Mouse (Mus musculus) common myeloid progenitor, adult 5-6 weeks (primary cell): ENCODE results near the gene Neu1. TPM values are rescaled to one million over a fixed set of nuclear protein-coding genes. Genes with fewer than 3 reads are reported as not detected.
"Not testable (repeated sequence)": the region's sequence is repeated elsewhere in the genome, so short reads cannot be mapped to it uniquely, and the experiment has no call there.

ENCODE experiments used
- ATAC-seq: replicated peaks from 2 replicates; pipeline ENCODE4 v1.8.0; 2016; ENCODE audit warnings: low read depth, mild to moderate bottlenecking, moderate TSS enrichment, inconsistent platforms; ENCODE audit not compliant: poor library complexity, severe bottlenecking
- total RNA-seq: library from RNA; stranded (forward); fragments of 200-1000, 187-1606 nt; gene quantifications from 2 replicates; pipeline ENCODE4 v1.2.3, GENCODE M21; 2017

Gene Neu1
- total RNA-seq, 1 experiment from 2014 or later: 5.0 TPM

DNA sequence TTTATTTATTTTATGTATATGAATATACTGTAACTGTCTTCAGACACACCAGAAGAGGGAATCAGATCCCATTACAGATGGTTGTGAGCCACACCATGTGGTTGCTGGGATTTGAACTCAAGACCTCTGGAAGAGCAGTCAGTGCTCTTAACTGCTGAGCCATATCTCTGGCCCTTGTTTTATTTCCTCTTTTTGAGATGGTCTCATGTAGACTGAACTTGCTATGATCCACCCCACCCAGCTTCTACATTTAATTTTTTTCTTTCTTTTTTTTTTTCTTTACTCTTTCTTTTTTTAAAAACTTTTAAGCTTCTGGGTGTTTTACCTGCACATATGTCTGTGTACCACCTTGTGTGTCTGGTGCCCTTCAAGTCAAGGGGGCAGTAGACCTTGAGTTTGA, 30.2 kb upstream of the Neu1 start:
- ATAC-seq: not testable (repeated sequence)

DNA sequence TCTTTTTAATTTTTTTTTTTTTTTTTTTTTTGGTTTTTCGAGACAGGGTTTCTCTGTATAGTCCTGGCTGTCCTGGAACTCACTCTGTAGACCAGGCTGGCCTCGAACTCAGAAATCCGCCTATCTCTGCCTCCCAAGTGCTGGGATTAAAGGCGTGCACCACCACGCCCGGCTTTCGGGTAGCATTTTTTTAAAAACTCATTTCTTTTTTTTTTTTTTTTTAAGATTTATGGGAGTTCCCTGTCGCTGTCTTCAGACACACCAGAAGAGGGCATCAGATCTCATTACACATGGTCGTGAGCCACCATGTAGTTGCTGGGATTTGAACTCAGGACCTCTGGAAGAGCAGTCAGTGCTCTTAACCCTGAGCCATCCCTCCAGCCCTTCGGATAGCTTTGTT, 29.1 kb upstream of the Neu1 start:
- not testable (repeated sequence) for ATAC-seq

DNA sequence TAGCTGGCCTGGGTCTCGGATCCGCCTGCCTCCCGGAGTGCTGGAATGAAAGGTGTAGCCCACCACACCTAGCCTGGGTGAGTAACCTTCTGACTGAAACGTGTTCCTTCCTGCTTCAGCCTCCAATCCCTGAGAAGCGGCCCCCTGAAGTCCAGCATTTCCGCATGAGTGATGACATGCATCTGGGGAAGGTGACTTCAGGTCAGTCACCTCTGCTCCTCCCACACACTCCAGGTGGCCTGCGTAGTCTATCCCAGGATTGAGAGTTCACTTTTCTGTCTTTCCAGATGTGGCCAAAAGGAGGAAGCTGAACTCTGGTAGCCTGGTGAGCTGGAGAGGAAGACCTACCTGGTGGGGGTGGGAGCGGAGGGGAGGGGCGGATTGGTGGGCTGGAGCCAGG, 28.2 kb upstream of the Neu1 start:
- ATAC-seq: no peak

DNA sequence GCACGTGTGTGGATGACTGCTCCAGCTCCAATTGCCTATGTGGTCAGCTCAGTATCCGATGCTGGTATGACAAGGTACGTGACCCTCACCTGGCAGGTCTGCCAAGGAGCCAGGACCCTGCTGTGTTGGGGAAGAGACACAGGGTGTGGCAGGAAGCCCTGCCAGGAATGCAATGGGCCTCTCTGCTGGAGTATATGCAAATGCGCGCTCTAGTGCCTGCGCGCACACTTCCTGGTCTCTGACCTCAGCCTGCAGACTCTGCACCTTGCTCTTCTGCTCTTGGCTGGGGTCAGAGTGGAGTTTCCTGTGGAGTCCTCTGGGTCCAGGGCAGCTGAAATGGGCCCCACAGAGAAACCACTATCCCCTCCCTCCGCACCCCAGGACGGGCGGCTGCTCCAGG, 20.1 kb upstream of the Neu1 start:
- ATAC-seq: no peak

DNA sequence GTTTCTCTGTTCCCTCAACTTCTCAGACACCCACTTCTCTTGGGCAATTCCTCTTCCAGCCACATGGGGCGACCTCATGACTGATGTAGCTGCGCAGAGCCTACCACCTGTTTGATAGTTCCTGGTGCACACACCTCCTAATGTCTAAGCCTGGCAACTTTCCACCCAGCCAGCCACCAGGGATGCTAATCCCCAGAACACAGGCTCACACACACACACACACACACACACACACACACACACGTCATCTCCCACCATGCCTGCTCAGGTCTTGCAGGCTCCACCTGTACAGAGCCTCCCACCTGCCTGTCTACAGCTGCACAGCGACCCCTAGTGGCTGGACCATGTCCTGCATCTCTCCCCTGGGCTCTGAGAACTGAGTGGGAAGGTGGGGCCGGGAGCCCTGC, 19.1 kb upstream of the Neu1 start:
- peak; percentile 68 for ATAC-seq

DNA sequence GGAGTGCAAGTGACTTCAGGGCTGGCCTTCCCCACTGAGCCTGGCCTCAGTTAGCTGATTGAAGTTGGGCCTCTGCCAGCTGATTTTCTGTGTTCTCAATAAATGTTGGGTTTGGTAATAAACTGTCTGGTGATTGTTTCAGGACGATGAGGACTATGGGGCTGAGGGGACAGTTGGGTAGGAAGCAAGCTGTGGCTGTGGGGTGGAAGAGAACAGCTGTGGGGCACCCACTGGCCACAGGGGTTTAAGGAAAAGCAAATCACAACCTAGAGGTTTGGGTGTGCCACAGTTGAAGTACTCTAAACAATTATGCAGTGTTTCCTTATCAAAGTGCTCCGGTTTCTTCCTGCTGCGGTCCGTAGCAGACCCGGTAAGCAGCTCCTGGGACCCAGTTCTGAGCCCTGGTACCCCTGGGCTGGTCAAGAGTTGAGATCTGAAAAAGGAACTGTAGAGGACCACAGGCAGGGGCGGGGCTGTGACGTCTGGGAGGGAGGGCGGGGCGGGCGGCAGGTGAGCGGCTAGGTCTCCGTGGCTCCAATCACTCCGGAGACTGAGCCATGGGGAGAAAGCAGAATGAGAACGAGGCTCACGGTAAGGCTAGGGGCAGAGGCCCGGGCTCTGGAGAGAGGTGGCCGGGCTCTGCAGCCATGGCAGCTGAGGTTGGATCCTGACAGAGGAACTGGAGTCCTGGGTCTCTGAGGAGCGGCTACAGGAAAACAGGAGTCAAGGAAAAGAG, 17.0 kb upstream of the Neu1 start, which contains the start of gene Slc44a4:
Gene Slc44a4 (plus strand): TSS at position 537 of the 736 bp plus-strand sequence.
- ATAC-seq: no peak

DNA sequence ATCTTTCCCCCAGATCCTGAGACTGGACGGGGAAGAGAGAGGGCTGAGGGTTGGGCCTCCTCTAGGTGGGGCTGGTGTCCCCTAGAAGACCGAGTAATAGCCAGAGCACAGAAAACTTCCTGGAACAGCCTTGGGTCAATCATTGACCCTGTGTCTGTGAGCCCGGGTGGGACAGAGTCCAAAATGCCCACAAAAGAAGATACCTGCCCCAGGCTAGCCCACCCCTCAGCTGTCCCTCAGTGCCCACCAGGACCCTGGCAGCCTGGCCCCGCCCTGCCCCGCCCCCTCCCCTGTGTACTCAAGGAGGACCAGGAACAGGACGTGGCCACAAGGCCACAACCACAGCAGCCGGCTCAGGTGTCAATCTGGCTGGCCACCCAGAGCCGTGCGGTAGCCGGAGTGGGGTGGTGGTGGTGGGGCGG, 15.6 kb upstream of the Neu1 start:
- ATAC-seq: peak; percentile 45

DNA sequence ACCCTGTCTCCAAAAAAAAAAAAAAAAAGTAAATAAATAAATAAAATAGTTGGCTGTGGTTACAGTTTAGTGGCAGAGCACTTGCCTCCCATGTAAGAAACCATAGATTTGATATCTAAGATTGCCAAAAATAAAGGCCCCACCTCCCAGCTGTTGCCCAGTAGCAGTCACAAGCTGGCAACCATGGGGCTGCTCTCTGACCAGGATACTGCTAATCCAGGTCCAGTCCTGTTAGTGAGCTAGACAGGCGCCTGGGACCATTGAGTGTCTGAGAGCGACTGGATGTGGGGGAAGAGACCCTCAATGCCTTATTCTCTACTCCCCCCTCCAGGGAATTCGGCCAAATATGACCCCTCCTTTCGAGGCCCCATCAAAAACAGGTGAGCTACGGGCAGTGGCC, 14.7 kb upstream of the Neu1 start:
- ATAC-seq: no peak

DNA sequence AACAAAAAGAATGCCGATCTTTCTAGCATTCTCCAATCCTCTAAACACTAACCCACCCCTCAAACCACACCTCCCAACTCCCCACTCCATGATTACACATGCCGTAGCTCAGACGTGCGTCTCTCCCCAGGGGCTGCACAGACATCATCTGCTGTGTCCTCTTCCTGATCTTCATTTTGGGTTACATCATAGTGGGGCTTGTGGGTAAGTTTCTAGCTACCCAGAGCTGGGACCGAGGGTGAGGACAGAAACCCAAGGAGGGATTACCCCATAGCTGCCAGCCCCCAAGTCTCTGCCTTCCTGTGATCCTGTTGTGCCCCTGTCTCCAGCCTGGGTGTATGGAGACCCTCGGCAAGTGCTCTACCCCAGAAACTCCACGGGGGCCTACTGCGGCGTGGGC, 13.9 kb upstream of the Neu1 start:
- no peak for ATAC-seq

DNA sequence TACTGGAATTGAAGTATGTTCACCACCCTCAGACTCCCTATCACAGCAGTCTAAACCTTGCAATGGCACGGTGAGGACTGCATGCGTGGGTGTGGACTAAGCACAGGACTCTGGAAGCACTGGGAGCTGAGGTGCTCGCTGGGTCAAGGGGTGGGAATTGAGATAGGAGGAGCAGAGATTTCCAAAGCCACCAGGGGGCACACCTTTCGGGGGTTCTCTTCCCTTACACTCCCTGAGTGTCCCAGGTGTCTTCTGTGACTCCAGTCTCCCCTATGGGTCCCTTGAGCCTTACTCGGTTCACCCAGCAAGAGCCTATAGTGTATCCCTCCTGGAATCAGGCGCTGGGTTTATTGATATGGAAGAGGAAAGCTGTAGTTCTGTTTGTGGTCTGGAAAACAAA, 8.1 kb upstream of the Neu1 start:
- no peak for ATAC-seq

DNA sequence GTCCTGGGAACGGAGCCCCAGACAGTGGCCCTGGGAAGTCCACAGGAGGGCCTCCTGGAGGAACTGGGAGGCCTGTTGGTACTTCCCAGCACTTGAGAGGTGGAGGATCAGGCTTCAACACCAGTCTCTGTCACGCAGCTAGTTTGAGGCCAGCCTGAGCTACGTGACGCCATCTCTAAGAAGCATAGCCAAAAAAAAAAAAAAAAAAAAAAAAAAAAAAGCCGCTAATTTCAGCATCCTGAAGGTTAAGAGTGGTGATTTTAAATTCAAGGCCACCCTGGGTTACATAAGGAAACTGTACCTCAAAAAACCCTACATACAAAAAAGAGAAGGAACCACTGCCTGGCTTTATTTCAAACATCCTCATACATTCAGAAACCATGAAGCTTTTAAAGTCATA, 6.8 kb upstream of the Neu1 start:
- ATAC-seq: no peak

DNA sequence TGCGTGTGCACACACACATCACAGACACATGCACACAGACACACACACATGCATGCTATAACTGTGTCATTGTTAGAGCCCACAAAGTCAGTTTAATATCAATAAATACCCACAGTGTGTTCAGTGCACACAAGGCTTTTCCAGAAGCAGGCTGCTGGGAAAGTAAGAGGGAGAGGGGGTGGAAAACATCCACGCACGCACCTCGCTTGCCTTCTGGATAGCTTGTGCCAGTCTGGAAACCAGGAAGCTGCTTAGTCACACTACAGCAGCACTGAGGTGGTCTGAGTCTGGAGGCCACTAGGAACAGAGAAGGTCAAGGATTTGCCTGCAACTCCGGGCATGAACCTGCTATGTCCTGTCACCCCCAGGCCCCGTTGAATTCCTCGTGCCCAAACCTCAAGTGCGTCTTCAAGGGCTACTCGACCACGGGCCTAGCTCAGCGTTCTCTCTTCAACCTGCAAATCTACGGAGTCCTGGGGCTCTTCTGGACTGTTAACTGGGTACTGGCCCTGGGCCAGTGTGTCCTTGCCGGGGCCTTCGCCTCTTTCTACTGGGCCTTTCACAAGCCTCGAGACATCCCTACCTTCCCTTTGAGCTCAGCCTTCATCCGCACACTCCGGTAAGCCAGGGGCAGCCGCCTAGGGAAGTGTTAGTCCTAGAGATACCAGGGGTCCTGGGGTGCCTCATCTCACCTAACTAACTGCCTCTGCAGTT, 3.6 kb upstream of the Neu1 start:
- ATAC-seq: no peak

DNA sequence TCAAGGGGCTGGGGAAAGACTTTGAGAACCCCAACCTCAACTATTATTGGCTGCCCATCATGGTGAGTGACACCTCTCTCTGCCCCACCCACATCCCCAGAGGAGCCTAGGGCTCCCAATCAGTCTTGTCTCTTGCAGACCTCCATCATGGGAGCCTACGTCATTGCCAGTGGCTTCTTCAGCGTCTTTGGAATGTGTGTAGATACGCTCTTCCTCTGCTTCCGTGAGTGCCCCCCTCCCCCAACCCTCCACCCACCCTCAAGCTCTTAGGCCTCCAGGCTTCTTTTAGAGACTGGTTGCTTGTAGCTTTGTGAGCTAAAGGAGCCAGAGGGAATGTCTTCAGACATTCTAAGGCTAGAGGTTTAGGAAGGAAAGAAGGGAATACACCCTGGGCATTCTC, 2.2 kb upstream of the Neu1 start:
- ATAC-seq: no peak

DNA sequence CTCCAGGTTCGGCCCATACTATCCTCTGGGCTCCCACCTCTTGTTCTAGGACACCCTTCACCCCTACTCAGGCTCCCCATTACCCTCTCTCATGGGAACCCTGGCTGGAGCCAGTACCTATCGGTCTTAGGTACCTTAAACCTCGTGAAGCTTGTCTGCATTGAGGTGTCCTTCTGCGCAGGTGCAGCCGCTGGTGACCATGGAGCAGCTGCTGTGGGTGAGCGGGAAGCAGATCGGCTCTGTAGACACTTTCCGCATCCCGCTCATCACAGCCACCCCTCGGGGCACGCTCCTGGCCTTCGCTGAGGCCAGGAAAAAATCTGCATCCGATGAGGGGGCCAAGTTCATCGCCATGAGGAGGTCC, 664 bp downstream of the Neu1 start:
- no peak for ATAC-seq

DNA sequence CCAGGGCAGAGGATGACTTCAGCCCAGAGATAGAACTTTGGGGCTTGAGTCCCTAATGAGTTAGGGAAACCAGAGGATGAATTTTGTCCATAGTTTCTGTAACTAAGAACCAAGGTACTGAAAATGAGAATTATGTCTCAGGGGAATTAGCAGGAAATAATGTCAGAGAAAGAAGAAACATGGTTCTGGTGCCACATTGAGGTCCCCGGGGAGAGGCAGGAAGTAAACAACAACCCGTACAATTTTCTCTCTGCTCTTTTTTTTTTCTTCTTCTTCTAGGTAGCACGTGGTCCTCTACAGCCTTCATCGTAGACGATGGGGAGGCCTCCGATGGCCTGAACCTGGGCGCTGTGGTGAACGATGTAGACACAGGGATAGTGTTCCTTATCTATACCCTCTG, 1.2 kb downstream of the Neu1 start:
- no peak for ATAC-seq

DNA sequence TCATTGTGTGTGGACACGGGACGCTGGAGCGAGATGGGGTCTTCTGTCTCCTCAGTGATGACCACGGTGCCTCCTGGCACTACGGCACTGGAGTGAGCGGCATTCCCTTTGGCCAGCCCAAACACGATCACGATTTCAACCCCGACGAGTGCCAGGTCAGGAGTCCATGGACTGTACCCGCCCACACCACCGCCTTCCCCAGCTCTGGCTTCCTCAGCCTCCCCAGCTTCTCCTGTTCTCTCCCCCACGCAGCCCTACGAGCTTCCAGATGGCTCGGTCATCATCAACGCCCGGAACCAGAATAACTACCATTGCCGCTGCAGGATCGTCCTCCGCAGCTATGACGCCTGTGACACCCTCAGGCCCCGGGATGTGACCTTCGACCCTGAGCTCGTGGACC, 3.0 kb downstream of the Neu1 start:
- no peak for ATAC-seq

DNA sequence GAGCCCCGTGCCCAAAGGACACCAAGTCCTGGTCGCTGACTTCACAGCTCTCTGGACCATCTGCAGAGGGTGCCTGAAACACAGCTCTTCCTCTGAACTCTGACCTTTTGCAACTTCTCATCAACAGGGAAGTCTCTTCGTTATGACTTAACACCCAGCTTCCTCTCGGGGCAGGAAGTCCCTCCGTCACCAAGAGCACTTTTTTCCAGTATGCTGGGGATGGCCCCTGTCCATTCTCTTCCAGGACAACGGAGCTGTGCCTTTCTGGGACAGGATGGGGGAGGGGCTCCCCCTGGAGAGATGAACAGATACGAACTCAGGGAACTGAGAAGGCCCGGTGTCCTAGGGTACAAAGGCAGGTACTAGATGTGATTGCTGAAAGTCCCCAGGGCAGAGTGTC, 3.8 kb downstream of the Neu1 start:
- ATAC-seq: no peak

DNA sequence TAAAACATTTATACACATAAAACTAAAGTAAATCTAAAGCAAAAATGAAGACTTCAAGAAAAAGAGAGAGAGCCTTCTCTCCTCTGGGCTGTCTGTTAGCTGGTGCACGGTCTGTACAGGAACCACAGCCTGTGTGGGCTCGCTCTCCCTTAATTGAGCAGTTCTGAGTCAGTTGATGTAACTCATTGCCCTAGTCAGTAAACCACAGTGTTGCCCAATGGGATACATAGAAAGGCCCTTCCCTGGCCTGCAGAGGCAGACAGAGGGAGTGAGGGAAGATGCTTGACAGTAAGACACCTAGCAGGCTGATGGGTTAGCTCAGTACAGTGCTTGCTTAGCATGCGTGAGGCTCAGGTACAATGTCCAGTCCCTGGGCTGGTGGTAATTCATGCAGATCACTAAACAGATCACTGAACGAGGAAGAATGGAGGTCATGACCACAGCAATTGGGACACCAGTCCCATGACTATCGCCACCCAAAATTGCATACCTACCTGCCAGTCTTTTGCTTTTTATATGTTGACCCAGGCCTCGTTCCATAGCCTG, 7.0 kb downstream of the Neu1 start:
- ATAC-seq: peak; percentile 24; the same call in 1 of the 2 replicates

DNA sequence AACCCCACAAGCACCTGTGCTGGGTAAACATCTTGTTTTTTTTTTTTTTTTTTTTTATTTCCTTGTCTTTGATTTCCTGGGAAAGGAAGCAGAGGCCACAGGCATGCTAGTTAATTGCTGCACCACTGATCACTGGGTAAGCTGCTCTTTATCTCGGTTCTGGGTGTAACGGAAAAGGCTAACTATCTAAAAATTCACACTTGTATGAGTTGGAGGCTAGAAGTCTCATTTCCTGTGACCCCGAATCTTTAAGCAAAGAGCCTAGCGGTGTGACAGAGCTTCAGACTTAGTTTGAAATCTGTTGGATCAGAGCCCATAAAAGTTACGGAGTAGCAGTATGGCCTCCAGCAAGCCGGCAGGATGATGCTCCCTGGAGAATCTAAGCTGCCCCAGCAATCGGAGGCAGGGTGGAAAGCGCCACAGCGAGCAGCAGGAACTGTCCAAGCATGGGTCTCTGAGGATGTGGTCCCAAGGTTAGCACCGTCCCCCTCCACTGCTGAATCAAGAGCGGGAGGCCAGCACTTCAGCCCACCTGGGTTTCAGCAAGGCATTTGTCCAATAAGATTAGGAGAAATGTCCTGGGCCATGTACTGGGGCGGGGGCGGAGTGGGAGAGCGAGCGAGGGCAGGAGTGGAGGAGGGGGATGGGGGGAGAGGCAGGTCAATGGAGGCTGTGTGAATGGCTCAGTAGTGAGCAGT, 10.4 kb downstream of the Neu1 start:
- peak; percentile 63 for ATAC-seq

DNA sequence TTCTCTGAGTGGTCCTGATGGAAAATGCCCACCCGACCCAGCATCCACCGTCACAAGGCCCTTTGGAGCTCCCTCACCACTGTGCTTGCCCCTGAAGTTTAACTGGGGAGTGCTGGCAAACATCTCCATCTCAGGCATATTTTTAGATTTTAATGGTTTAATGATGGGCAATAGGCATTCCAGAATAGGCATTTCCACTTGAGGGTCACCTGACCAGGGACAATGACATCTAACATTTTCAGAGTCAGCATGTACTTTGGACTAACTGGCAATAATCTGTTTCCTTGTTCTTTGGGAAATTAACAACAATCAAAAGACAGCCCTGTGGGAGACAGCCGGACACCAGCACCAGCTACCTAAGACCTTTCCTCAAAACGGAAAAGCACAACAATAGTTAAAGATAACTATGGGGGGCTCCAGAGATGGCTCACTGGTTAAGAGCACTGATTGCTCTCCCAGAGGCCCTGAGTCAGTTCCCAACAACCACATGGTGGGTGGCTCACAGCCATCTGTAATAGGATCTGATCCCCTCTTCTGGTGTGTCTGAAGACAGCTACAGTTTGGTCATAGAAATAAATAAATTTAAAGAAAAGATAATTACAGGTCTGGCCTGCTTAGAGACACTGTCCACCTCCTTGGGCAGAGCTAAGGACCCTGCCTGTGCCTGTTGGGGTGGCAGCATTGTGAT, 12.2 kb downstream of the Neu1 start:
- no peak for ATAC-seq
